Mouse (Mus musculus) G1E (cell line): Measurements from ENCODE around the gene Kiz.

Experiments used
- CTCF ChIP-seq: IDR thresholded peaks from 2 replicates; pipeline ENCODE4 v1.5.1; 2012; ENCODE audit warnings: low read depth, low read length, inconsistent platforms, mixed read lengths
- GATA1 ChIP-seq: IDR thresholded peaks from 2 replicates; pipeline ENCODE4 v1.6.1; 2012; ENCODE audit warnings: borderline replicate concordance, low read length, inconsistent platforms, mixed read lengths
- POLR2AphosphoS5 ChIP-seq: IDR thresholded peaks from 2 replicates; pipeline ENCODE4 v1.6.1; 2012; ENCODE audit warnings: low read depth, low read length, inconsistent platforms; ENCODE audit not compliant: insufficient replicate concordance
- TAL1 ChIP-seq: conservative IDR thresholded peaks from 2 replicates; pipeline ENCODE4 v1.6.1; 2012; ENCODE audit warnings: low read depth, low read length, inconsistent platforms, mixed read lengths

GRCm38 (mm10) chr2:147010141-147010540, 154.5 kb downstream of the Kiz start:
- no peak for TF ChIP-seq CTCF
- TF ChIP-seq POLR2AphosphoS5 = no peak
- no peak for TF ChIP-seq GATA1
- no peak for TF ChIP-seq TAL1
